Mouse (Mus musculus) cortical plate, adult 2 months (tissue): ENCODE measurements around the gene Hectd2.

Source experiments
- CTCF ChIP-seq: fragments of 200-500 bp; IDR thresholded peaks from 2 replicates; pipeline ENCODE4 v1.5.1; 2011; ENCODE audit warnings: mild to moderate bottlenecking, control low read depth, low read length; ENCODE audit not compliant: insufficient read depth; ENCODE audit errors: extremely low read depth
- POLR2A ChIP-seq: fragments of 200-500 bp; IDR thresholded peaks from 2 replicates; pipeline ENCODE4 v1.6.1; 2011; ENCODE audit warnings: mild to moderate bottlenecking, low read length, control low read depth; ENCODE audit not compliant: insufficient read depth; ENCODE audit errors: extremely low read depth

GRCm38 (mm10) chr19:36580874-36581273 lies 26.4 kb downstream of the Hectd2 start:
- TF ChIP-seq CTCF = no peak
- TF ChIP-seq POLR2A = no peak
